Mouse (Mus musculus): ENCODE data around the gene Zfp658. TPM values are rescaled to one million over a fixed set of nuclear protein-coding genes. Genes with fewer than 3 reads are reported as not detected.

Zfp658 gene
- polyA plus RNA-seq, 1 experiment from 2014 or later, result 8.9 TPM

GRCm38 (mm10) chr7:43607743-43608287 lies 45.8 kb downstream of the Zfp658 start:
- Histone ChIP-seq H3K9ac (ENCODE audit: low read length) (no peak overlapping the region), H3K27ac (ENCODE audit: low read depth, low read length) (no peak overlapping the region), H3K9me3 (ENCODE audit: control insufficient read depth, low read length) (no peaks in the 10 kb centered on the region), H3K27me3 (ENCODE audit: control insufficient read depth, insufficient read depth, low read length) (no peaks in the 10 kb centered on the region), H3K36me3 (ENCODE audit: control insufficient read depth, insufficient read depth, low read length) (no peaks in the 10 kb centered on the region), H3K4me2 (ENCODE audit: low read depth) (peak overlapping the region; percentile 70), H3K4me3 (ENCODE audit: low read depth, low read length) (no peak overlapping the region), H3K4me1 (ENCODE audit: control insufficient read depth, insufficient read depth, low read length) (no peaks in the 10 kb centered on the region)
- ATAC-seq (ENCODE audit: insufficient read depth, low FRiP score, low TSS enrichment), result no peak
- no peak for DNase-seq (ENCODE audit: low spot score)
- 51% methylated on average over 5 of the region's 5 CpGs for WGBS

GRCm38 (mm10) chr7:43608316-43608824 lies 46.3 kb downstream of the Zfp658 start:
- Histone ChIP-seq H3K4me1 (ENCODE audit: control insufficient read depth, insufficient read depth, low read length) (no peaks in the 10 kb centered on the region), H3K4me3 (ENCODE audit: low read depth, low read length) (no peak overlapping the region), H3K9ac (ENCODE audit: low read length) (no peak overlapping the region), H3K27me3 (ENCODE audit: control insufficient read depth, insufficient read depth, low read length) (no peaks in the 10 kb centered on the region), H3K9me3 (ENCODE audit: control insufficient read depth, low read length) (no peaks in the 10 kb centered on the region), H3K4me2 (ENCODE audit: low read depth) (no peak overlapping the region), H3K36me3 (ENCODE audit: control insufficient read depth, insufficient read depth, low read length) (no peaks in the 10 kb centered on the region), H3K27ac (ENCODE audit: low read depth, low read length) (no peak overlapping the region)
- WGBS, result 80% methylated on average over 7 of the region's 7 CpGs
- DNase-seq (ENCODE audit: low spot score), result no peak
- no peak for ATAC-seq (ENCODE audit: insufficient read depth, low FRiP score, low TSS enrichment)

- WGBS, result 89% methylated on average over 14 of the region's 14 CpGs
- no peak overlapping the region for H3K9ac ChIP-seq (ENCODE audit: low read length)
Observed at GRCm38 (mm10) chr7:43613816-43614551, 51.9 kb downstream of the Zfp658 start.

GRCm38 (mm10) chr7:43622927-43623326 lies 60.9 kb downstream of the Zfp658 start:
- H3K27me3 ChIP-seq (ENCODE audit: control insufficient read depth, insufficient read depth, low read length), result no peaks in the 10 kb centered on the region
- no peaks in the 10 kb centered on the region for H3K4me1 ChIP-seq (ENCODE audit: control insufficient read depth, insufficient read depth, low read length)
- no peak overlapping the region for H3K4me3 ChIP-seq (ENCODE audit: low read depth, low read length)
- H3K9ac ChIP-seq (ENCODE audit: low read length), result no peak overlapping the region
- DNase-seq (ENCODE audit: low spot score) (no peak), ATAC-seq (ENCODE audit: insufficient read depth, low FRiP score, low TSS enrichment) (no peak)
- H3K36me3 ChIP-seq (ENCODE audit: control insufficient read depth, insufficient read depth, low read length), result no peaks in the 10 kb centered on the region
- H3K27ac ChIP-seq (ENCODE audit: low read depth, low read length), result no peak overlapping the region
- H3K9me3 ChIP-seq (ENCODE audit: control insufficient read depth, low read length), result no peaks in the 10 kb centered on the region
- 80% methylated on average over 7 of the region's 7 CpGs for WGBS
- no peak overlapping the region for H3K4me2 ChIP-seq (ENCODE audit: low read depth)

More at GRCm38 (mm10) chr7:43613816-43614551, 51.9 kb downstream of the Zfp658 start:
- no peaks in the 10 kb centered on the region for H3K27me3 ChIP-seq (ENCODE audit: control insufficient read depth, insufficient read depth, low read length)
- H3K27ac ChIP-seq (ENCODE audit: low read depth, low read length), result no peak overlapping the region
- H3K4me1 ChIP-seq (ENCODE audit: control insufficient read depth, insufficient read depth, low read length), result no peaks in the 10 kb centered on the region
- no peak for DNase-seq (ENCODE audit: low spot score)
- H3K36me3 ChIP-seq (ENCODE audit: control insufficient read depth, insufficient read depth, low read length), result no peaks in the 10 kb centered on the region
- H3K9me3 ChIP-seq (ENCODE audit: control insufficient read depth, low read length), result no peaks in the 10 kb centered on the region
- no peak for ATAC-seq (ENCODE audit: insufficient read depth, low FRiP score, low TSS enrichment)
- H3K4me2 ChIP-seq (ENCODE audit: low read depth), result no peak overlapping the region
- H3K4me3 ChIP-seq (ENCODE audit: low read depth, low read length), result no peak overlapping the region

- Histone ChIP-seq H3K4me1 (ENCODE audit: control insufficient read depth, insufficient read depth, low read length) (no peaks in the 10 kb centered on the region), H3K9ac (ENCODE audit: low read length) (no peak overlapping the region), H3K4me3 (ENCODE audit: low read depth, low read length) (no peak overlapping the region), H3K4me2 (ENCODE audit: low read depth) (no peak overlapping the region; the same call in 1 of the 2 replicates), H3K27me3 (ENCODE audit: control insufficient read depth, insufficient read depth, low read length) (no peaks in the 10 kb centered on the region), H3K36me3 (ENCODE audit: control insufficient read depth, insufficient read depth, low read length) (no peaks in the 10 kb centered on the region), H3K9me3 (ENCODE audit: control insufficient read depth, low read length) (no peaks in the 10 kb centered on the region), H3K27ac (ENCODE audit: low read depth, low read length) (no peak overlapping the region)
- DNase-seq (ENCODE audit: low spot score) (peak; percentile 37), ATAC-seq (ENCODE audit: insufficient read depth, low FRiP score, low TSS enrichment) (no peak)
- 12% methylated on average over 10 of the region's 10 CpGs for WGBS
Observed at GRCm38 (mm10) chr7:43623819-43624218, 61.8 kb downstream of the Zfp658 start.

Other genes starting within 250 kb of the Zfp658 start
- gene Zfp715, start 249.0 kb upstream of the Zfp658 start, polyA plus RNA-seq (2014; fragmentation: Nextera tagmentation; extraction: Ambion mirVana), result 16.6 and 17.3 TPM in 2 replicates
- gene Siglecf, start 210.9 kb upstream of the Zfp658 start, polyA plus RNA-seq (2014; fragmentation: Nextera tagmentation; extraction: Ambion mirVana), result 0.13 and 0.53 TPM in 2 replicates
- 0.08 and 0.19 TPM in 2 replicates for gene Siglecg, start 154.1 kb upstream of the Zfp658 start, polyA plus RNA-seq (2014; fragmentation: Nextera tagmentation; extraction: Ambion mirVana)
- not detected in 2 replicates for gene Lim2, start 134.6 kb upstream of the Zfp658 start, polyA plus RNA-seq (2014; fragmentation: Nextera tagmentation; extraction: Ambion mirVana)
- gene Nkg7, start 125.2 kb upstream of the Zfp658 start, polyA plus RNA-seq (2014; fragmentation: Nextera tagmentation; extraction: Ambion mirVana), result not detected in 2 replicates
- gene Cldnd2, start 121.5 kb upstream of the Zfp658 start, polyA plus RNA-seq (2014; fragmentation: Nextera tagmentation; extraction: Ambion mirVana), result not detected in 2 replicates
- 207 and 224 TPM in 2 replicates for gene Etfb, start 118.2 kb upstream of the Zfp658 start, polyA plus RNA-seq (2014; fragmentation: Nextera tagmentation; extraction: Ambion mirVana)
- not detected in 2 replicates for gene Gm45233, start 118.1 kb upstream of the Zfp658 start, polyA plus RNA-seq (2014; fragmentation: Nextera tagmentation; extraction: Ambion mirVana)
- 2.0 and 4.0 TPM in 2 replicates for gene Vsig10l, start 99.1 kb upstream of the Zfp658 start, polyA plus RNA-seq (2014; fragmentation: Nextera tagmentation; extraction: Ambion mirVana)
- 2.4 and 2.7 TPM in 2 replicates for gene Iglon5, start 72.2 kb upstream of the Zfp658 start, polyA plus RNA-seq (2014; fragmentation: Nextera tagmentation; extraction: Ambion mirVana)
- not detected in 2 replicates for gene 4931406B18Rik, start 56.3 kb upstream of the Zfp658 start, polyA plus RNA-seq (2014; fragmentation: Nextera tagmentation; extraction: Ambion mirVana)
- gene Cd33, start 17.8 kb upstream of the Zfp658 start, polyA plus RNA-seq (2014; fragmentation: Nextera tagmentation; extraction: Ambion mirVana), result 1.2 and 1.3 TPM in 2 replicates
- gene Zfp719, start 17.4 kb downstream of the Zfp658 start, polyA plus RNA-seq (2014; fragmentation: Nextera tagmentation; extraction: Ambion mirVana), result 18.4 and 19.3 TPM in 2 replicates
- 0.25 and 0.64 TPM in 2 replicates for gene Zfp819, start 44.9 kb downstream of the Zfp658 start, polyA plus RNA-seq (2014; fragmentation: Nextera tagmentation; extraction: Ambion mirVana)
- not detected in 2 replicates for gene Ceacam18, start 72.5 kb downstream of the Zfp658 start, polyA plus RNA-seq (2014; fragmentation: Nextera tagmentation; extraction: Ambion mirVana)
- gene Siglece, start 97.9 kb downstream of the Zfp658 start, polyA plus RNA-seq (2014; fragmentation: Nextera tagmentation; extraction: Ambion mirVana), result 0.34 TPM in 1 of 2 replicates, not detected in the other
- gene Ctu1, start 109.8 kb downstream of the Zfp658 start, polyA plus RNA-seq (2014; fragmentation: Nextera tagmentation; extraction: Ambion mirVana), result 11.0 and 11.6 TPM in 2 replicates
- not detected in 2 replicates for gene Klk14, start 128.2 kb downstream of the Zfp658 start, polyA plus RNA-seq (2014; fragmentation: Nextera tagmentation; extraction: Ambion mirVana)
- 0.39 TPM in 1 of 2 replicates, not detected in the other for gene Klk13, start 150.3 kb downstream of the Zfp658 start, polyA plus RNA-seq (2014; fragmentation: Nextera tagmentation; extraction: Ambion mirVana)
- gene Klk12, start 206.6 kb downstream of the Zfp658 start, polyA plus RNA-seq (2014; fragmentation: Nextera tagmentation; extraction: Ambion mirVana), result not detected in 2 replicates
- not detected in 2 replicates for gene Klk11, start 212.3 kb downstream of the Zfp658 start, polyA plus RNA-seq (2014; fragmentation: Nextera tagmentation; extraction: Ambion mirVana)
- gene Klk10, start 218.8 kb downstream of the Zfp658 start, polyA plus RNA-seq (2014; fragmentation: Nextera tagmentation; extraction: Ambion mirVana), result not detected in 2 replicates
- gene Klk9, start 229.6 kb downstream of the Zfp658 start, polyA plus RNA-seq (2014; fragmentation: Nextera tagmentation; extraction: Ambion mirVana), result not detected in 2 replicates
- 8.6 and 9.4 TPM in 2 replicates for gene Klk8, start 235.3 kb downstream of the Zfp658 start, polyA plus RNA-seq (2014; fragmentation: Nextera tagmentation; extraction: Ambion mirVana)
- not detected in 2 replicates for gene Klk7, start 249.0 kb downstream of the Zfp658 start, polyA plus RNA-seq (2014; fragmentation: Nextera tagmentation; extraction: Ambion mirVana)